Mouse (Mus musculus): ENCODE results near the gene Cct4.

Gene Cct4

DNA sequence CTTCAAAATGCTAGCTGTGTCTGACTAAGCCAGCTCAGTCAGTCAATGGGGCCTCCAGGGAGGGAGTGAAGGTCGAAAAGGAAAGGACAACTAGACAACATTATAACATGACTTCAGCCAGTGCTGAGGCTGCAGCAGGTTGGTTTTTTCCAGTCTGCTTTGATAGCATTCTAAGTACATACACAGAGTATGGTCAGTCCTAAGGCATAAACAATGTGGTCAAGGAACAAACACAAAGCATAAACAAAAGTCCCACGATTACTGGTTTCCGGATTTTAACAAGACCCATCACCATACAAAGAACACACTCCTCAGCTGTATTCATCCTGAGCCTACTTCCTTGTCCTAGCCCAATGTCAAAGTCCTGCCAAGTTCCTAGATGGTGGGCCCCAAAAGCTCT lies 4.8 kb upstream of the Cct4 start:
- no peak for DNase-seq

DNA sequence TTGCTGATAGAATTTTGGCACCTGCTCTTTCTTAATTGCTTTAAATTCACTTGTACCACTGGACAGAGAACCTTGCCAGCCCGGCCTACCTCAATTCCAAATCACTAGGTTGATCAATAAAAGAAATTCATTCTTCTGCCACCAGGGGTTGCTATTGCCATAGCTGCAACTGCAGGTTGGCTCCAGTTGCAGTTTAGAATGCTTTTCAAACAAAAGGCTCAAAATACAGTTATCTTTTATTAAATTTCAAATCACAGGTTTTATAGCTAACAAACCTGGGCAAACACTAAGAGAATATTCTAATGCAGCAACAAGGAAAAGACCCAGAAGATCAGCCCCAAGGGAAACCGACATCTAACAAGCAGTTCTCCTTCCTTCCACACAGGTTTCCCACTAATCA lies 3.0 kb upstream of the Cct4 start:
- peak in 1 of 2 experiments; percentile 45 for DNase-seq

GRCm38 (mm10) chr11:22989786-22990185 lies 533 bp upstream of the Cct4 start:
- no peak for DNase-seq

- DNase-seq, result no peak
Measured at GRCm38 (mm10) chr11:22991218-22991835, 1.0 kb downstream of the Cct4 start.

- peak in 1 of 2 experiments; percentile 39 for DNase-seq
Measured at GRCm38 (mm10) chr11:22994271-22994670, 4.0 kb downstream of the Cct4 start.

- no peak for DNase-seq
Measured at GRCm38 (mm10) chr11:22995461-22995860, 5.1 kb downstream of the Cct4 start.

DNA sequence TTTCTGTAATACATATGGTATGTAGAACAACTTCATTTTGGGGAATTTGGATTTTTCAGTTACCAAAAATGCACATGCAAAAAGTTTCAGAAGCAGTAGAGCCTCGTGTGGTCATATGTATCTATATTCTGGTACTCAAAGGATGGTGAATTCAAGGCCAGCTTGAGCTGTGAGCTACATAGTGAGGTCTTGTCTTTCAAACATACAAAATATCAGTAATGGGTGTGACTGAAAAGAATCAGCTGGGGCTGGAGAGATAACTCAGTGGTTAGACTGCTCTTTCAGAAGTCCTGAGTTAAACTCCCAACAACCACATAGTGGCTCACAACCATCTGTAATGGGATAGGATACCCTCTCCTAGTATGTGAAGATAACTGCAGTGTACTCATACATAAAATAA lies 8.0 kb downstream of the Cct4 start:
- DNase-seq, result no peak

DNA sequence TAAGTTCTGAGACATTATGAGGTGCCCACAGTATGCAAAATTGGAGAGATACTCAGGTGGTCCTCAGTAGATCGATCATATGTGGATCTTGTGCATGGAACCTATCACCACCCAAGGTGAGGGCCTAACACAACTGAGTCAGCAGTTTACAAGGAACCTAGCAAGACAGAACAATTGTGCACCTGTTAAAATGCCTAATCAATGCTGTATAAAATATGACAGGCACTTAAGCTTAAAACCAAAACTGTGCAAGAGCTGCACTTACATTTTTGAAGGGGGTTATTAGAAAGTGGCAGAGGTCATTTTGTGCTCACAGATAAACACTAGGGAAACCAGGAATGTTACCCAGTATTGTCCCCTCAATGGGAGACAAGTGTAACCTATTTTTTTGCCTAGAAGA lies 15.0 kb downstream of the Cct4 start:
- DNase-seq, result no peak

- no peak for DNase-seq
Measured at GRCm38 (mm10) chr11:23007166-23007480, 16.8 kb downstream of the Cct4 start.

- DNase-seq, result peak; percentile 77 to 90
Measured at GRCm38 (mm10) chr11:23007481-23008180, 17.3 kb downstream of the Cct4 start, which contains the start of gene Fam161a. Fam161a (plus strand) TSS chr11:23007531.

- peak; percentile 83 to 88 for DNase-seq
Measured at GRCm38 (mm10) chr11:23008181-23008823, 18.0 kb downstream of the Cct4 start.

DNA sequence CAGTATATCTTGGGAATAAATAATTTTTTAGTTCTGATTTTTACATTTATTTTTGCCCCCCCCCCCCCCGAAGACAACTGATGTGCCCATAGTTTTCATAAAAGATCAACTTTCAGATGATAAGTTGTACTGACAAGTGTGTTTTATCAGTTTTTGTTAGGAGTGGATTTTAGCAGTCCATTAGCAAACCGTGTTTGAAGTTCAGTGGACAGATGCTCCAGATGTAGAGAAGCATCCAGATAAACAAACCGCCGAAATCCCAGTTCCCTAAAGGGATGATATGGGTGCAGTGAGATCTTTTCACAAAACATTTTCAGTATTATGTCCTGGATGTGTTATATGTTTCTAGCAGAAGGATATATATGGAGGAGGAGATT lies 18.5 kb downstream of the Cct4 start:
- DNase-seq, result no peak

DNA sequence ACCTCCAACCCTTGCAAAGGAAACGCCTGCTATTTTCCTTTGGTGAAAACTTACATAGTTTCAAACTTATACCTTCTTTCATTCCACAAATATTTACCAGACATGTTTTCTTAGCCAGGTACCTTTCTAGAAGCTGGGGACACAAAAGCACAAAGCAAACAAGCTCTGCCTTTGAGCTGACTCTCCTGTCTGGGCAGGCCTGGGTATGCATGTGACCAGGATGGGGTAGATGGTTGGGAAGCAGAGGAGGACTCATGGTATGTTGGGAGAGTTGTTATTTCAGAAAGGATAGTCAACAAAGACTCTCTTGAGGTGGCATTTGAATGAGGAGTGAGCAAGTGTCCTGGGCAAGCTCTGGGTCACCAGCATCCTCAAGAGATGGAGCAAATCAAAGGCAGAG lies 22.8 kb downstream of the Cct4 start:
- DNase-seq, result peak in 1 of 2 experiments; percentile 23

DNA sequence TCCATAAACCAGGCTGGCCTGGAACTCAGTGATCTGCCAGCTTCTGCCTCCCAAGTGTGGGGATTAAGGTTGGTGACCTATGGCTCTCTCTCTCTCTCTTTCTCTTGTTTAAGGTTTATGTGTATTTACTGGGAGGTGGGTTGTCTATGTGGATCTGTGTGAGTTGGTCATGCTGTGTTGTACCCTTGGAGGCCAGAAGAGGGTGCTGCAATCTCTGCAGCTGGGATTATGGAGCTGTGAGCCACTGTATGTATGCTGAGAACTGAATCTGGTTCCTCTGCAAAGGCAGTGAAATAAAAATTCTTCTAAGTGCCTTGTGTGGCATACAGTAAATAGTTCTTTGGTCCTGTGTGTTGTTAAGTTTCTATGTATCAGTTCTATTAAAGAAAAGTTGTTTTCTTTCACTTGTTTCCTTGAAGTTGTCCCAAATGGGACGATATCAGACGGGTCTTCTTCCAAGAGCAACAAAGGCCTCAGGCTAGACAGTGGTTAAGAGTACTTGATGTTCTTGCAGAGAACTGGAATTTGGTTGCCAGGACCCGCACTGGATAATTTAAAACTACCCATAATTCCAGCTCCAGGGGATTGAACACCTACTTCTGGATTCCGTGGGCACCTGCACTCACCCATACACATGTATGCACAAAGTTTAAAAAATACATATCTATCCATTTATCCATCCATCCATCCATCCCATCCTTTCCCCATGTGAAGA lies 23.4 kb downstream of the Cct4 start:
- no peak for DNase-seq

- DNase-seq, result no peak
Measured at GRCm38 (mm10) chr11:23014996-23015395, 24.7 kb downstream of the Cct4 start.

DNA sequence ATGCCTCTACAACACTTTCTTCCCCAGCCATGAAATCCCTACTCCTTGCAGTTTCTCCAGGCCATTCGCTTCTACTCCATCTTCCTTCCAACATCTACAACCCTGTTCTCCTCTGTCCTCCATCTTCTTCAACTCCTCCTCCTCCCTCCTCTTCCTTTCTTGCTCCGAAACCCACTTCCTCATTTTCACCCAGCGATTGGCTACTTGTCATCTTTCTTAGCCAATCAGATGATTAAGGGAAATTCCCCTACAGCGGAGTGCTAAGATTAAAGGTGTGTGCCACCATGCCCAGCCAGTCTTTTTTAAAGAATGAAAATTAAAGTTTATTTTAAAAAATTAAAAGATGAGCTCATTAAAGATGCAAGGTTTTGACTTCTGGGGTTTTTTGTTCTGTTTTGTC lies 27.6 kb downstream of the Cct4 start:
- no peak for DNase-seq

DNA sequence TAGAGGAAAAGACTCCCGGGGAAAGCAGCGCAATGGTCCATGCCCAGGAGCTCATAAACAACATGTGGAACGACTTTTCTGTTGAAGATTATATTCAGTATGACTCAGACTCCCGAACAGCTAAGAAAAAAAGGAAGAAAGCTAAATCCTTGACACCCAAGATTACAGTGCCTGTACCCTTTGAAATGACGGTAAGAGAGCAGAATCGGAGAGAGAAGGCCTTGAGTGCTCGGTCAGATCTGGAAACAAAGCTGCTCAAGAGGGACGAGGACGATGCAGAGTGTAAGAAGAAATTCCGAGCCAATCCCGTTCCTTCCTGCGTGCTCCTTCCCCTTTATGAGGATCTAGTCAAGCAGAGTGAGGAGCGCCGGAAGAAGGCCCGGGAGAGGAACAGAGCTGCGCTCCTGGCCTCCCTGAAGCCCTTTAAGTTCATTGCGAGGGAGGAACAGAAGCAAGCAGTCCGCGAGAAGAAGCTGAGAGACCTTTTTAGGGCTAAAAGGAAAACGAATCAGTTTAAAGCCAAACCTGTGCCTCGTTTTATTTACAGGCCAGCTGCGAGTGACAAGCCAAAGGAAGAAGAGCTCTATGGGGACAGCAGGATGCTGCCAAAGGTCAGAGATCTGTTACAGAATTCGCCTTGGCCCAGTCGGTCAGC lies 29.9 kb downstream of the Cct4 start:
- DNase-seq, result no peak

- no peak for DNase-seq
Measured at GRCm38 (mm10) chr11:23020841-23021240, 30.5 kb downstream of the Cct4 start.

GRCm38 (mm10) chr11:23023155-23023554 lies 32.8 kb downstream of the Cct4 start:
- no peak for DNase-seq

GRCm38 (mm10) chr11:23024169-23024568 lies 33.9 kb downstream of the Cct4 start:
- no peak for DNase-seq

DNA sequence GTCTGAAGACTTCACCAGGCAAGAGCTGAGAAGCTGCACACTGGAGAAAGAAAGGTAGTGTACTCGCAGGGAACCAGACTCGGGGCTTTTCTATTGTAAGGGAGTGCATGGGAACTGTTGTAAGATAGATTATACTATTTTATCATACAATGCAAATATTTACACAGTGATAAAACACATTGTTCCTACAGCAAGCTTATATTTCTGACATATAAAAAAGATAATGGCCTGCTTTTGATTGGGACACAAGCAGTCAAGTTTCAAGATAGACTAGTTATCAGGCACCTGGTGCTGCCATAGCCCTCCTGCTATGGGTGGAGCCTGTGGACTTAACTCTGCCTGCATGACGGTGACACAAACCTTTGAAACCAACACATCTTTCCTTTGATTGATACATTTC lies 38.6 kb downstream of the Cct4 start:
- DNase-seq, result no peak

GRCm38 (mm10) chr11:23029399-23029798 lies 39.1 kb downstream of the Cct4 start:
- DNase-seq, result no peak

GRCm38 (mm10) chr11:23047252-23047651 lies 56.9 kb downstream of the Cct4 start:
- no peak for DNase-seq

All from lung, adult 18-20 months (tissue).